8 mouse cellular contexts compared by ENCODE assay signal in genomic region chr10:127620406-127621190, GRCm38 (mm10). TPM values are rescaled to one million over a fixed set of nuclear protein-coding genes. Genes with fewer than 3 reads are reported as not detected.
DNase-seq lines count a peak whose midpoint lies in the region; ATAC-seq and TF ChIP-seq lines count a peak whose summit lies in the region.

TSS of gene Lrp1 (minus strand) at chr10:127621148.

- H3K36me3 ChIP-seq in liver, embryonic 15.5 days (replicated peaks) = no peaks in the 10 kb centered on the region
- no peaks in the 10 kb centered on the region for H3K36me3 ChIP-seq in small intestine, adult 2 months (ENCODE audit: control insufficient read depth, insufficient read depth, low read length)

- H3K4me1 ChIP-seq in liver, embryonic 15.5 days (replicated peaks) = peaks cover 33% of the 10 kb centered on the region
- H3K4me1 ChIP-seq in small intestine, adult 2 months (ENCODE audit: control insufficient read depth, insufficient read depth, insufficient read length, low read length) = peaks cover 20% of the 10 kb centered on the region

- TF ChIP-seq CTCF in small intestine, adult 2 months (IDR thresholded peaks at IDR 0.05; ENCODE audit: extremely low read depth, insufficient read length, insufficient replicate concordance, low read depth, low read length) = no peak

- H3K9ac ChIP-seq in liver, embryonic 15.5 days = peak within 1 kb of the TSS; percentile 42

- peak within 1 kb of the TSS; percentile 57 for H3K4me3 ChIP-seq in liver, embryonic 15.5 days (replicated peaks)
- H3K4me3 ChIP-seq in small intestine, adult 2 months (ENCODE audit: low read depth, low read length) = peak within 1 kb of the TSS; percentile 75

- no peak for TF ChIP-seq POLR2A in small intestine, adult 2 months (IDR thresholded peaks at IDR 0.05; ENCODE audit: low read depth, low read length)

- no peaks in the 10 kb centered on the region for H3K9me3 ChIP-seq in liver, embryonic 15.5 days (replicated peaks)

- WGBS in liver, embryonic 15.5 days (ENCODE audit: insufficient replicate concordance) = 6% methylated on average over 26 of the region's 32 CpGs
- 5% methylated on average over 30 of the region's 32 CpGs for WGBS in small intestine, adult 2 months

- peak within 1 kb of the TSS; percentile 89 for H3K27ac ChIP-seq in liver, embryonic 15.5 days (replicated peaks)
- H3K27ac ChIP-seq in small intestine, adult 2 months (ENCODE audit: insufficient read depth, low read depth, low read length) = peak within 1 kb of the TSS; percentile 96

- ATAC-seq in cerebellum, adult (ENCODE audit: insufficient number of reproducible peaks, low FRiP score, low TSS enrichment) = no peak
- ATAC-seq in liver, embryonic 15.5 days (ENCODE audit: insufficient read depth) = peak; percentile 33

- peak; percentile 68 for DNase-seq in cerebellum, adult 11 months
- DNase-seq in Muller cell, postnatal 12 days (ENCODE audit: inconsistent ontology term) = peak; percentile 72
- DNase-seq in embryo, embryonic 9.5 days (ENCODE audit: extremely low spot score) = peak; percentile 81
- DNase-seq in heart, adult 8-10 months (ENCODE audit: low spot score) = no peak
- DNase-seq in kidney, postnatal 14 days = peak; percentile 55

- peaks cover 71% of the 10 kb centered on the region for H3K27me3 ChIP-seq in liver, embryonic 15.5 days
- no peaks in the 10 kb centered on the region for H3K27me3 ChIP-seq in small intestine, adult 2 months (ENCODE audit: control insufficient read depth, insufficient read depth, low read length)

- peak within 1 kb of the TSS; percentile 72 for H3K4me2 ChIP-seq in liver, embryonic 15.5 days

RNA-seq across cellular contexts. Expression of gene Lrp1, which starts in this region (rescaled TPM):
- total RNA-seq in heart, adult 8-10 months (2022) = 10 to 100 TPM; 64.0 to 88.9 (median 74.0) TPM
- 23.2 and 31.1 TPM in 2 replicates for polyA plus RNA-seq in liver, embryonic 15.5 days (2015; fragmentation: Nextera tagmentation; extraction: Ambion mirVana)
- 82.4 and 200 TPM in 2 replicates for polyA plus RNA-seq in small intestine, adult 2 months (2012; rRNA removed)
